Mouse (Mus musculus) urinary bladder, postnatal 25 days (tissue): ENCODE data around the gene Rtp4.
A peak's percentile ranks its signal among the peaks of the same experiment; 100 is the strongest.

Experiments used
- DNase-seq: peaks from one replicate; pipeline ENCODE4 v3.0.0; 2022; ENCODE audit warnings: low spot score

Rtp4 gene

DNA sequence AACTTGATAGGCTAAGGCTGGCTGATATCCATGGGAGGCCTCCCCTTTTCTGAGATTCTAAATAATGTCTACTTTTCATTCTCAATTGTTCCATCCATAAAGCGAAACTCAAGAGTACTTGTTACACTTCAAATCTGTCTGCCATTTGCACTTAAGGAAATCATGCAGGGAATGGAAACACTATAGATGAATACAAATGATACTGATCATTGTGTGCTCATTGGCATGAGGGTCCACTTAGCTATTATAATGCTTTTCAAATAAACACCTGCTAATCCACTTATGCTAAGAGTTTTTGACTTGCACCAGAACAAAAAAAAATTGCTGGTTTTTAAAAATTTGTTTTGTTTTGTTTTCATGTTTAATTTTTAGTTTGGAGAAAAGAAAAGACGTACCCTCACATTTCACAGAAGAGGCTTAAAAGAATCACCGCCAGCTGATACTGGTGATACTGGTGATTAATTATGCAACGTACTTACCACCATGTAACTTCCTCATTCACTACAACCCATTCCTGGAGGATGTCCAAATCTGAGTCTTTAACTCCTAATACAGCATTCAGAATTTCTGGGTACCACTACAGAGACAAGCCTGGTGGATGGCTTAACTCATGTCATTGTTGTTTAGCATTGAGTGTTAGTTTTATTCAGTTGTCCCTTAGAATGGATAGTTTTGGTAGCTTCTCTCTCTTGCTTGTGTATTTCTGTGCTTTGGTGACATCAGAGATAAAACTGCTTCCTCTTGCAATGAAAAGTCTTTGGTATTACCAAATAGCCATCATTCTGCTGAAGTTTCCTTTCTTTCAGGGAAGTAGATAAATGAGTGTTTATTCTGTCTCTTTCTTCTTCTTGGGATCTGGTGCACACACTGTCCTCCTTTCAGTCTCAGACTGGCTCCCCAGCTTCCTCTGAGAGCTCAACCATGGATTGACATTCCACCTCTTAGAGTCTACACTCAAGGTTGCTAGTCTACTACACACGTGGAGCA is 71.3 kb downstream of the Rtp4 start:
- no peak for DNase-seq

DNA sequence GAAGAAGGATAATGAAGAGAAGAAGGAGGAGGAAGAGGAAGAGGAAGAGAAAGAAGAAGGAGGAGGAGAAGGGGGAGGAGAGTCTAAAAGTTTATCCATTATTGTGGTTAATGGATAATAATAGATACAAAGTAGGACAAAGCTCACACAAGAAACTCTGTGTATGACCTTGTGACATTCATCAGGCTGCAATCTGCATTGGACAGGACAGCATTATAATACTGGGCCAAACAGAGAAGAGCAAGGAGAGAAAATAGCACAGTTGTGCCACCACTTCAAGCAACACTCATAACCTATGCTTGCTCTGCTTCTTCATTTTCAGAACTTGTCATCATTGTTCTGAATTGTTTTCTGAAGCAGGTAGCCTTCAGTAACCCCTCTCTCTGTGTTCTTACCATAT is 72.4 kb downstream of the Rtp4 start:
- DNase-seq: no peak

DNA sequence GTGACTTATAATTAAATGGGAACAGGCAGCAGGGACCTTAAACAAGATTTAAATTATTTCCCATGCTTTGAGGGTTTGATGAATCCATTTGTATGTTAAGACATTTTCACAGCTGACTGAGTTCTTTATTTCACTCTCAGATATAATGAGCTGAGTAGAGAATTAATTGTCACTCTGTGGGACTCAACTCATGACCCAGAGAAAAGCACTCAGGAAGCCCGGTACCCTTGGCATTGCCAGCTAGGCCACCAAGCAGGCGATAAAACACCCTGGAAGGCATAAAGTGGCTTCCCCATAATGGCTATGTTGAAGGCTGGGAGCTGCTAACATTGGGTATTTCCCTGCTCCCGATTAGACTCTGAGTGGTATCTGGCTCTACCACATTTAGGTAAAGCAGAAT is 76.6 kb downstream of the Rtp4 start:
- DNase-seq: no peak

DNA sequence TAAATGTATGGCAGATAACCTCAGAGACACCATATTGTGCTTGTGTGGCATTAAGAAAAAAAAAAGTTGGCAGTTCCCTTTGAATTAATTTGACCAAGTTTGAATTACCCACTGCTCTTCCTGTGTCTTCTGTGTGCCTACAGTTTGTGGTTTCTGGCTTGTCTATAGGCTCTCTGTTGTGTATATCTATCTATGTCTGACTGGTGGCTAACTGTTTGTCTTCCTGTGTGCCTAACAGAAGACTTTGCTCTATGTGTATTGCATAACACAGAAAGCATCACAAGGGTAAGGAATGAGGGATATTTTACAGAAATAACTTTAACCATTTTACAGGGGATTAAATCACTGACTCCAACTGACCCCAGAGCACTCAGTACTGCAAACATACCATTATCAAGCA is 77.9 kb downstream of the Rtp4 start:
- DNase-seq: no peak

DNA sequence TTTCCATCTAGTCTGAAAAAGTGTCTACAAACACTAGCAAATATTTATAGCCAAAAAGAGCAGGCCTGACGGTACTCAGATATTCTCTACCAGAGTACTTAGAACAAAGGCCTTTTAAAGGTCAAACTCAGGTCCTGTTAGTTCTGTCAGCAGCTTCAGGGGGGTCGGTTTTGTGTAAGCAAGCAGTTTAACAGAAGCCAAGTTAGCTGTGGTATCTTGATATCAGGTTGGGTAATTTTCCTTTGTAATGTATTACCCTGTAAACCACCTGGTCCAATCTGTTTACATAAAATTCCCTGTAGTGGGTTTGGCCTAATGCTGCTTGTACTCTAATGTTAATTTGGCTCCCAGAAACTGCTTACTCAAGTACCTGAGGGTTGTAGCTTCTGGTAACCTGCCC is 86.1 kb downstream of the Rtp4 start:
- no peak for DNase-seq

DNA sequence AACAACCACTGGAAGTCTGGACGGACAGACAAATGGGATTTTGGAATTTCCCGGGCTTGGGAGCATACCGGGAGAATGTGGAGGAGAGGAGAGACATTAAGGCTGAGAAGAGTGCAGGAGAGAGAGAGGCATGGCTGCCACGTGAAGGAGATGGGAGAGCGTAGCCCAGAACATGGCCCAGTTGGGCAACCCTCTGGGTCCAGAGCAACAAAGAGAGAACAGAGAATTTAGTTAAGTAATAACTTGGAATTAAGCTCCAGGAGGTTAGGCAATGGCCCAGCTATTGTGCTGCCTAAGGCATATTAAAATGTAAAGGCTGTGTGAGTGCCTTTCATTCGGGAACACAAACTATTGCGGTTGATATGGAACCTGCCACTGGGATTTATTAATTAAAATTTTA is 86.6 kb downstream of the Rtp4 start:
- no peak for DNase-seq

DNA sequence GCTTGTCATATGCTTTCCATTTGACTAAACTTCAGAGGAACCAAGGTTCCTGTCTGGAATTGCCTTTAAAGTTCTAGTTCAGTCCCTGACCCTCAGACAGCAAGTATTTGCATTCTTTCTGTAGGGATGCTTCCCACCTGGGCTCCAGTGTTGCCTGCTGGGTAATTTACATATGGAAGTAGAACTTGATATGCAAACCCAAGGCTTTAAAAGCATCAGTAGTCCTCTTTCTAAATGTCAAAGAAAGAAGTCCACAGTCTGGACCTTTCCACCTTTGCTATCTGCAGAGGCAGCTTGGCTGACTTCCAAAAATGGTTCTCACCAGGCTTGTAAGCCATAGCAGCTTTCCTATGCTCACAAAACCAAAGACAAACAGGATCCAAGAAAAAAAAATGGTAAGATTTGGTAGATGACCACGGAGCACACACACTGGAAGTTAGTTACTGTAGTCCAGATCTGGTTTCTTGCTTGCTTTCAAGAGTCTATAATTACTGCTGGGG is 87.9 kb downstream of the Rtp4 start:
- no peak for DNase-seq

DNA sequence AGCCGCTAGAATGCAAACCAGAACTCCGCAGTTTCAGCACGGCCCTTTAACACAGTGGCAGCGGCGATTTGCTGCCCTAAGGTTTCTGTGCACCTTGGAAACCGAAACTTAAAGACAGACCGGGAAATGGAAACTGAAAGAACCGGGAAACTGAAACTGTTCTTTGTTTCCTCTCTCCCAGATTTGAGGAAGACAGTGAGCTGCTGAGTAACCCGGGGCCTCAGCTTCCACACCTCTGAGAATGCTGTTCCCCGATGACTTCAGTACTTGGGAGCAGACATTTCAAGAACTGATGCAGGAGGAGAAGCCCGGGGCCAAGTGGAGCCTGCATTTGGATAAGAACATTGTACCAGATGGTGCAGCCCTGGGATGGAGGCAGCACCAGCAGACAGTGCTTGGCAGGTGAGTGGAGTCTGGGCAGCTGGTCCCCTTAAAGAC is 89.7 kb downstream of the Rtp4 start:
- peak; percentile 6 for DNase-seq

DNA sequence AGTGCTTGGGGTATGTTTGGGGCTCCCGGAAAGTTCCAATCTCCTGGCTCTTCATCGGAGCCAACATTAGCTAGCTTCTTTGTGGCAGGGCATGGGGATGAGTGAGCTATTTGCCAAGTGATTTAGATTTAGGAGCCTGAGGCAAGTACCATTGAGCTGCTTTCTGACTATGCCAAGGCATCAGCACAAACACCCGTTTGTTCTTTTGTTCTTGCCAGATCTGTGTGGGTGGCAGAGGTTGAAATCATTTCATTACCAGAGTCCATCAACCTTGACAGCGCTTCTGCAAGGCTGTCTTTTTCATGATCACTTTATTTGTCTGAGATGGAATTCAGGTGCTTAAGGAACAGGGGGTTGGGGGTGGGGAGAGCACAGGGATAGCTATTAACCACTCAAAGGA is 104.1 kb downstream of the Rtp4 start:
- DNase-seq: no peak

DNA sequence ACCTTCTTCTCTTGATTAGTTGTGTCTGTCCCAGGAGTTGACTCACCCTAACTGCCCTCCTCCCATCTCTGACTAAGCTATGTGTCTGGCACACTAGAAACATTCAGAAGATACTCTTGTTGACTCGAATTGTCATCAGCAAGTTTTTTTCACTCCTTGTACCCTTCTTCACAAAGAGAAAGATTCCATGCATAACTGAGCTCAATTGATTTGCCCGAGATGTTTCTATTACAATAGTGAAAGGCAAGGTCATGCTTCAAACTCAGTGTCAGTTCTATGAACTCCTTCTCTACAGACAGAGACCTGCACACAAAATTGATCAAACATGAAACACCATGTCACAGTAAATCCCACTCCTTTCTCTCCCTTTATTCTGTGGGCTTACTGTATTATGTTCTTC is 111.4 kb downstream of the Rtp4 start:
- no peak for DNase-seq

DNA sequence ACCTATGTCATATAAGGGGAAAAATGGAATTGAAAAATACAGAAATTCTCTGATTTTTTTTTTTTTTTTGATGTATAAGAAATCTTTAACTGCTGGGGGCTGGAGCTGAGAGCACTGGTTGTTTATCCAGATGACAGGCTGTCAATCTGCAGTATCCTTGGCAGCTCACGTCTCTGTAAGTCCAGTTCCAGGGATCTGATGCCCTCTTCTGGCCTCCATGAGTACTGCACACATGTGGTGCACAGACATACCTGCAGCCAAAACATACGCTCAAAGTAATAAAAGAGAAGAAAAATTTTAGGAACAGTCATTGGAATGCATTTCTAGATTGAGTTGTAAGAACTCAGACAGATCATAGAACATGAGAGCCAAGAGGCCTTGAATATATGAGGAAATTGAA is 112.6 kb downstream of the Rtp4 start:
- no peak for DNase-seq

DNA sequence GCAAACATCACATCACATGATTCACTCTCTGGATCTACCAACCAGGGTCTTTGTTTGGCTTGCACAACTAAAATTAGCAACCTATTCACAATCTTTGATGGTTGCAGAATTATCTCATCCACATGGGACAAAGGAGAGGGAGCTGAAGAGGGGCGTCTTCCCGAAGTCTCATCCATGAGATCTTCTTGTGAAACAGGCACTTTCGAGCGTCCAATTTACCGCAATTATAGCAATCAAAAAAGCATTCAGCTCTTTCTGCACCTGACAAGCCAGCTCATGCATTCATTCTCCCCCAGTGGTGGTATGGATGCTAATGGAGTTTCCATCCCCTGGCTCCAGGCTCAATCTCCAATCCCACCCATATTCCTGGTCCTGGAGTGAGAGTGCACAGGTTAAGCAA is 132.9 kb downstream of the Rtp4 start:
- no peak for DNase-seq

DNA sequence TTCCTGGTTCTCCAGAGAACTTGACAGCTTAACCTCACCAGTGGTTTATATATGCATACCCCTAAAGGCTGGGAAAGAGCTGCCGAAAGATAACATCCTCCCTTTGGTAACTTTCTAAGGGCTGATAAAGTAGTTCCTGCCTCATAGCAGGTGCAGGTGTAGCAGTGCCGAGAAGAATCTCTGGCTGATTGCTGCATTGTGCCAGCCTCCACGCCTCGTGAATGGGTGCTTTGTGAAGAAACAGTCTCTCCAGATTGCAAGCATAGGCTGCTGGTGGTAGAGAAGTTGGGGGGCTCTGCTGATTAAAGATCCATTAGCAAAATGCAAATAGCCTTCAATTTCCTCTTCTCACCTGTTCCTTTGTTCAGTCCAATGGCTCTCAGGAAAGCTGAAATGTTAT is 133.4 kb downstream of the Rtp4 start:
- DNase-seq: no peak

DNA sequence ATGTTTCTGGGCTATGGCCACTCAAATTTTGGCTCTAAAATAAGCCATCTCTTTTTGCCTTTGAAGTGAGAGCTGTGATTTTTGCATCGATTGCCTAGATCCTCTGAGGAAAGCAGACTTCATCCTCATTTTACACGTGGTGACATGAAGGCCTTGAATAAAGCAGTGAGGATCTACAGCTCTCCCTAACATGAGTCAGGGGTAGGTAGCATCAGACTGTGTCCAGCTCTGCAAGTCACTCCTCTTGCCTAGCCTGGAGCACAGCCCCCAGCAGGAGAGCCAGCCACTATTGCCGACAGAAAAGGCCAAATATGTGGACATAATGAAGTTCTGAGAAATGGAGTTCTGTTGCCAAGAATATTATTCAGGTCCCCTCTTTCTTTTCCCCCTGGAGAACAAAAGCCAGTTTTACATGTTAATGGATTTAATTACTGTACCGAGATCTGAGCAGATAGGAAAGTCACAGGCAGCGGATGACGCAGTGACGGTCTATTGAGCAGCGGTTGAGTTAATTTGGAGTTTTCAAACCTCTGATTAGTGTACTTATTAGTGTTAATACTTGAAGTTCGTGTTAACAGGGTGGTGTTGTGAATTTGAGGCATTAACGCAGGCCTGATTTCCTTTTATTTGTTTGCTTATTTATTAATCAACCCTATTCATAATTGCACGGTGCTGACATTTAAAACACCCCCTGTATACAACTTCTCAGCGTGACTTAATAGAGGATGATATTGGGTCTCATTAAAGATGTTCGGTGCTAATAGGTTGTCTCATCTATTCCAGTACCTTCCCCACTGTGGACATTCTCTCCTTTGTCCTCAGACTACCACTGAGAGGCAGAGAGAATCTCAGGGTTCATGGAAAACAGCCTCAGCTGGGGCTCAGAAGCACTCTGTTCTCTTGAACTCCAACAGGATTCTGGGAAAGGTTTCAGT is 139.8 kb downstream of the Rtp4 start:
- no peak for DNase-seq
